Mouse (Mus musculus) embryo, embryonic 10 days (tissue): Measurements from ENCODE around the gene Vmn1r227.

Experiments
- DNase-seq: peaks from one replicate; pipeline ENCODE4 v3.0.0-alpha.2; 2015; ENCODE audit warnings: low spot score

The Vmn1r227 gene

GRCm38 (mm10) chr17:20729543-20729942 lies at the start of gene Vmn1r227:
TSS of gene Vmn1r227 (plus strand) at chr17:20729843.
- no peak for DNase-seq

- DNase-seq: no peak
Measured at GRCm38 (mm10) chr17:20682543-20682942, 47.1 kb upstream of the Vmn1r227 start, which contains the start of gene Vmn1r226. TSS of gene Vmn1r226 (plus strand) at chr17:20682843.

GRCm38 (mm10) chr17:20786057-20786456 lies 56.4 kb downstream of the Vmn1r227 start, which contains the start of gene Vmn1r228:
TSS of gene Vmn1r228 (minus strand) at chr17:20786157.
- DNase-seq: no peak
